Mouse (Mus musculus) erythroid progenitor cell, adult 5-6 weeks (primary cell): ENCODE measurements around the gene Coil. TPM values are rescaled to one million over a fixed set of nuclear protein-coding genes. Genes with fewer than 3 reads are reported as not detected.
"Not testable (repeated sequence)": the region's sequence is repeated elsewhere in the genome, so short reads cannot be mapped to it uniquely, and the experiment has no call there.

Experiments used
- ATAC-seq: replicated peaks from 2 replicates; pipeline ENCODE4 v1.8.0; 2016; ENCODE audit warnings: moderate number of reproducible peaks, mild to moderate bottlenecking, moderate TSS enrichment, inconsistent platforms; ENCODE audit not compliant: poor library complexity, low FRiP score, severe bottlenecking
- total RNA-seq, 2 experiments: library from RNA; stranded (forward) in 1 of 2; stranded (reverse) in 1 of 2; fragments of 150-400 nt in 1 of 2; fragments of 186-747, 209-891 nt in 1 of 2; gene quantifications; 2 replicates each; pipeline versions ENCODE4 v1.2.3 to v1.2.4; 2015 to 2017; ENCODE audit warnings: low replicate concordance in 2 of 2

Coil gene
- total RNA-seq, 2 experiments from 2014 or later = 1.7 to 2.3 TPM

GRCm38 (mm10) chr11:88958851-88959250 lies 11.2 kb upstream of the Coil start:
- no peak for ATAC-seq

DNA sequence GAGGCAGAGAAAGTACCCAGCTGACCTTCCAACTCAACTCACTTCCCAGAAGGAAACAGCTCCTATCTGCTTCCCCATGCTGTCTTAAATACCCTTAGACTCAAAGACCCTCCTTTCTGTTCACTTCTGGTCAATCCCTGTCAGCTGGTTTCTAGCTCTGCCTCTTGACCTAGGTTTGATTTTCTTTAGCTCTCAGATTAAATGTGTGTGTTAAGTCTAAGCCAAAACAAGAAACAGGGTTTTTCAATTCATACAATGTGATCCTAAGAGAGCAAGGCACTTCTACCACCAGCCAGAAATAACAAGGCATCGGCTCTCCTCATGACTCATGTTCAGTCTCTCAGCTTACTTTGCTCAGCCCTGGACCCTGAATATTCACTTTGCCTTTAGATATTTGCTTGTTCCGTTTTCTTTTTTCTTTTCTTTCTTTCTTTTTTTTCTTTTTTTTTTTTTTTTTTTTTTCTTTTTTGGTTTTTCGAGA lies 3.1 kb upstream of the Coil start, which contains the start of gene Elobl:
TSS of gene Elobl (minus strand) at position 51 of the 481 bp plus-strand sequence.
- no peak for ATAC-seq

DNA sequence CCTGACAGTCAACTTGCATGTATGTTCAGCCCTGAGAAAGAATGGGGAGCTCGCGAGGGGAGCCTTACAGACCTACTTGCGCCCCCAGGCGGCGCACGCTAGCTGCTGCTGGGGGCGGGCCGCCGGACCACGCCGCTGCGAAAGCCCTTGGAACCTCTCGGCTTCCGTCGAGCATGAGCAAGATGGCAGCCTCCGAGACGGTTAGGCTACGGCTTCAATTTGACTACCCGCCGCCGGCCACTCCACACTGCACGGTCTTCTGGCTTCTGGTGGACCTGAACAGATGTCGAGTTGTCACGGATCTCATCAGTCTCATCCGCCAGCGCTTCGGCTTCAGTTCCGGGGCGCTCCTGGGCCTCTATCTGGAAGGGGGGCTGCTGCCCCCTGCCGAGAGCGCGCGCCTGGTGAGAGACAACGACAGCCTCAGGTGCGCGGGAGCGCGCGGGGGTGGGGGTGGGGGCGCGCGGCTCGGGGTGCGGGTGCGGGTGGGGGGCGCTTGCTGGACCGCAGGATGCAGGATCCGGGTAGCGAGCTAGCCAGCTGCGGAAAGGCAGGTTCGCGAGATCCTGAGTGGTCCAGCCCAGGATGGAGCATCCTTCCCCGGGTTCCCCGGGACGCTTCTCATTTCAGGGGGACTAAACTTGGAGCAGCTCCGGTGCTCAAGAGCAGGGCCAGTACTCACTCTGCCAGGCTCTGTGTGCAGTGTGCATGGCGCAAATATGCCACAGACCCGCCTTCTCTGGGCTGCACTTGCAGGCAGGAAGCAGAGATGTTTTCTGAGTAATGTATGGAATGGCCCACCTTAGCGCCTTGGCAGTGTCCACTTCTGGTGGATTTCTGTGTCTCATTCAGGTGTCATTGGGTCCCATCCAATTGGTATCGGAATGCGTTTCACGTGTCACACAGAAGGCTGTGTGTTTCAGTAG lies 4.0 kb downstream of the Coil start:
- peak; percentile 88 for ATAC-seq

DNA sequence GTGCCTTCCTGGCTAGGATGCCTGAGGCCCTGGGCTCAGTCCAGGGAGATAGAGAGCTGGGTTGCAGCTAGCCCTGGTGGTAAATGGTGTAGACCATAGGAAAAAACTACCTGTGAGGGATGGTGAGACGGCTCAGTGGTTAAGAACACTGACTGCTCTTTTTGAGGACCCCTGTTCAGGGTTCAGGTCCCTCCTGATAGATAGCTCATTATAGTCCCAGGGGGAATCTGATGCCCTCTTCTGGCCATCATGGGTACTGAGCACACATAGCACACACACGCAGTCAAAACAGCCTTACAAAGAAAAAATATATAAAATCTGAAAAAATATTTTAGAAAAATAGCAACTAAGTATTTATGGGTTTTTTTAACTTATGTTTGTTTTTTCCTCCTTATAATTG lies 6.3 kb downstream of the Coil start:
- no peak for ATAC-seq

DNA sequence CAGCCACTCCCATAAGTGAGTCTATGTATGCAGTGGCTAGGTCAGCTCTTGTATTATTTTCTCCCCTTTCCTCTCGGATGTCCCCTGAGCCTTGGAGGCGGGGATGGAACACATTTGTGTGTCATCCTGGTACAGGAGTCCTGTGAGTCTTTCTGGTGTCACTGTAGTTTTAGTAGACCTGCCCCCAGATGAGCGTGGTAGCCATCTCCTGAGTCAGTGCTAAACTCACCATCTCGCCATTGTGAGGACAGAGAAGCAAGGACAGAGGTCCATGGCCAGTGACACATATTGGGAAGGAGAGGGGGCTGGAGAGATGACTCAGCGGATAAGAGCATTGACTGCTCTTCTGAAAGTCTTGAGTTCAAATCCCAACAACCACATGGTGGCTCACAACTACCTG lies 7.1 kb downstream of the Coil start:
- ATAC-seq = no peak

DNA sequence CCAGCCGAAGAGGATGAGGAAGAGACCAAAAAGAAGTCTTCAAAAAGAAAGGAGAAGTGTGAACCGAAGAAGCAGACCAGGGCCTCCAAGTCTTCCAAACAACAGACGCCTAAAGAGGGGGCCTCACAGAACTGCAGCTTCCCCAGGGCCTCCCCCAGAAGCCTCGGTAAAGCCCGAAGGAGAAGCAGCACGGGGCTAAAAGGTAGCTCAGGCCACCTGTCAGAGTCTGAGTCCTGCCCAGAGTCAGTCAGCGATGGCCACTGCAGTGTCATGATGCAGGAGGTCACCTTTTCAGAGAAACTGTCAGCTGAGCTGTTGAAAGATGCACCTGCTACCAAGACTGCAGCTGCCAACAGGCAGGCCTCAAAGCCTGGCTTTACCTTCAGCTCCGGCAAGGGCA lies 11.3 kb downstream of the Coil start:
- ATAC-seq = no peak

DNA sequence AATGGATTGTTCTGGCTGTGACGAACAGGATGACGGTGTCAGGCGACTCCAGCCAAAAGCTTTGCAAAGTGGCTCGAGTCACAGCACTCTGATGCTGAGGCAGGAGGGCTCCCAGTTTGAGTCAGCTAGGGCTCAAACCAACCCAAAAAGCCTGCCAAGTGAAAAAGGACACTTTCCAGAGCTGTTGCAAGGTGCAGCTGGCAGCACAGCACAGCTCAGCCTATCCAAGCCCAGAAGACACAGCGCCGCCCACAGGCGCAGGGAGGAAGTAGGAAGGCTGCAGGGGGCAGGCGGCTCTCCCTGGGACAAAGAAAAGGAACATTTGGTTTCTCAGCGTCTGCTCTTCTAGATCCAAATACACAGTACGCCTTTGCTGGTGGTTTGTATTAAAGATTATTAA lies 16.6 kb downstream of the Coil start:
- ATAC-seq = no peak

DNA sequence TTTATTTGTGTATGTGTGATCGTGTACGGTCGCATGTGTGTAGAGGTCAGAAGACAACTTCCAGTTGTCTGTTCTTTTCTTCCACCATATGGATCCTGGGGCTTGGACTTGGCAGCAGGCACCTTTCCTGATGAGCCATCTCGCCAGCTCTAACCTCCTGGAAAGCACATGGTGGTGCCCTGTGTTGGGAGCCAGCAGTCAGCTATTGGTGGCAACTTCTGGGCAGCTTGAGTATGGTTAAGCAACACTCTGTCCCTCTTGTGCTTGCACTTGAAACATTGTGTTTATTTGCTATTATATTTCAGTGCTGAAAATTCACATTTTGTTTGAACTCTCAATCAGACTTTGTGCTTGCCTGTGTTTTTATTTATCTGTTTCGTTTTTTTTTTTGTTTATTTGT lies 18.9 kb downstream of the Coil start:
- no peak for ATAC-seq

DNA sequence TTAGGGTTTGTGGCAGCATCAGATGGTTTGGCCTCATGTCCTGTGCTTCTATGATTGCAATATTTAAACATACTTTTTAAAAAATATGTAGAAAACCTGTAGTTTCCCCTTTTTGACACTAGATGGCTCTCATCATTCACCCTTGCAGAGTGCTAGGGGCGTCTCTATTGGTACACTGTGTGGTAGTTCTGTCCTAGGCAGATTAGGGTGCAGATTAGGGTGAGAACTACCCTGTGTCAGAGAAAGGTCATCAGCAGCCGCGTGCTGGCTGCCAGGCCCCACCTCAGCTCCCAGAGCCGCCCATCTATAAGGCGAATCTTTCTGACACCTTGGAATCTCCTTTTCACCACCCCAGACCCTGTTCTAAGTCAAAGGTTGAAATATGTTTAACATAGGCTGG lies 19.5 kb downstream of the Coil start:
- peak; percentile 82 for ATAC-seq

- no peak for ATAC-seq
Observed at GRCm38 (mm10) chr11:88993186-88993585, 23.1 kb downstream of the Coil start.

- peak; percentile 66 for ATAC-seq
Observed at GRCm38 (mm10) chr11:88993625-88994024, 23.6 kb downstream of the Coil start.

DNA sequence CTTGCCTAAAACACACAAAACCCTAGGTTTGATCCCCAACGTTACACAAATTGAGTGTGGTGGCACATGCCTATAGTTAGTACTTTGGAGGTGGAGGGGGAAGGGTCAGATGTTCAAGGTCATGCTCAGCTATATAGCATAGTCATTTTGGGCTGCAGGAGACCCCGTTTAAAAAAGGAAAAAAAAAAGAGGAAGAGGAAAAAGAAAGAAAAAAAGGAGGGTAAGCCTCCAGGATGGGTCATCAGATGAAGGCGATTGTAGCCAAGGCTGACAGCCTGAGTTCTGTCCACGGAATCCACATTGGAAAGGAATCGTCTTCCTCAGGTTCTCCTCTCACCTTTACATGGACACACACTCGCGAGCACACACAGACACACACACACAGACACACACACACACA lies 24.4 kb downstream of the Coil start:
- ATAC-seq = no peak

- ATAC-seq = no peak
Observed at GRCm38 (mm10) chr11:88995616-88996015, 25.6 kb downstream of the Coil start.

DNA sequence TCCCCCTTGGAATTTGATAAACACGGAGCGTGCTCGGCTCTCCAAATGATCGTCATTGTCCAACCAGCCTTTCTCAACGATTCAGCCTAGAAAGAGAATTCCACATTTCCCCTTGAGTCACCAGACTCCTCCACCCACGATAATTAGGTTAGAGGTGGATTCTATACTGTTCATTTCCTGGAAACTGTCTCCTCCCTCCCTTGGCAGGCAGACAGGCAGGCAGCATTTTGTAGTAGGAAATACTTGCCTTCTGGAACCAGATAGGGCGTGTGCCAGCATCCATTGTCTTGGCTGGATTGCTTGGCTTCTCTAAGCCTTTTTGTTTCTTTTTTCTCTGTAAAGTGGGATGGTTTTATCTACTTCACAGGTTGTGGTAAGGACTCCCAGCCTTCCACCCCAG lies 26.4 kb downstream of the Coil start:
- ATAC-seq = no peak

DNA sequence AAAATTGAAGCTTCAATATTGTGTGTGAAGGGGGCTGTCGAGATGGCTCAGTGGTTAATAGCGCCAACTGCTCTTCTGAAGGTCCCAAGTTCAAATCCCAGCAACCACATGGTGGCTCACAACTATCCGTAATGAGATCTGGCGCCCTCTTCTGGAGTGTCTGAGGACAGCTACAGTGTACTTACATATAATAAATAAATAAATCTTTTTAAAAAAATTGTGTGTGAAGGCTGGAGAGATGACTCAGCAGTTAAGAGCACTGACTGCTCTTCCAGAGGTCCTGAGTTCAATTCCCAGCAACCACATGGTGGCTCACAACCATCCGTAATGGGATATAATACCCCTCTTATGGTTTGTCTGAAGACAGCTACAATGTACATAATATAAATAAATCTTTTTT lies 27.3 kb downstream of the Coil start:
- ATAC-seq = not testable (repeated sequence)

- ATAC-seq = no peak
Observed at GRCm38 (mm10) chr11:88998406-88998805, 28.4 kb downstream of the Coil start.

GRCm38 (mm10) chr11:88998974-88999722 lies 29.1 kb downstream of the Coil start, which contains the start of gene Trim25:
Gene Trim25 (plus strand): TSS chr11:88999376.
- peak; percentile 95 for ATAC-seq

DNA sequence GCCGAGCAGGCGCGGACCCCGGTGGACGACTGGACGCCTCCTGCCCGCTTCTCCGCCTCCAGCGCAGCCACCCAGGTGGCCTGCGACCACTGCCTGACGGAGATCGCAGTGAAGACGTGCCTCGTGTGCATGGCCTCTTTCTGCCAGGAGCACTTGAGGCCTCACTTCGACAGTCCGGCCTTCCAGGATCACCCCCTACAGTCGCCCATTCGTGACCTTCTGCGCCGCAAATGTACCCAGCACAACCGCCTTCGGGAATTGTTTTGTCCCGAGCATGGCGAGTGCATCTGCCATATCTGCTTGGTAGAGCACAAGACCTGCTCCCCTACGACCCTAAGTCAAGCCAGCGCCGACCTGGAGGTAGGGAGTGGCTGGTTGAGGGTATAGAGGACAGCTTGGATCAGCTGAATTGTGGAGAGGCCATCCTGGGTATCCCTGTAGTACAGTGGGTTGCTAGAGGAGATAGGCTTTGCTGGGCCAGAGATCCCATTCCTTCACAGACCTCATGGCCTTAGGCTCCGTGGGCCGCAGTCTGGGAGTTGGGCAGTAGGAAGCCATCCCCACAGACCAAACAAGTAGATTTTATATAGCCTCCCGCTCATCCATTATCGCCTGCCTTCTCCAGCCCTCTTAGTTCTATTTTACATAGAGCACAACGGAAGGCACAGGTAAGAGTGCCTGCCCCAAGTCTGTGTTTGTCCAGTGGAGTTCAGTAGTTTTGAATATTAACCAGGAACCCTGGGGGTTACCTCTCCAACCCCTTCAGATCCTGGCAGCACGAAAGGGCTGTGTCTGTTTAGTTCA lies 29.9 kb downstream of the Coil start:
- peak; percentile 44 for ATAC-seq

DNA sequence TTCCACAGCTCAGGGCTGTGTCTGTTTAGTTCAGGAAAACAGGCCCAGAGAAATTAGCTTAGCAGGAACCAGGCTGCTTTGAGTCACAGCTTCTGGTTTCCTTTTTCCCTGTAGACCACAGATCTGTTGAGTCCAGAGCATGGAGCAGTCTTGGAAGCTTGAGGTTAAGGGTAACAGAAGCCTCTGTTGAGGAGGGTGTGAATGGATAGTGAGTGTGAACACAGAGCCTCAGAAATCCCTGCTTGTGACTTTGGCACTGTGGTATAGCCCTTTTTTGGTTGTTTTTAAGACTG lies 30.4 kb downstream of the Coil start:
- no peak for ATAC-seq

- no peak for ATAC-seq
Observed at GRCm38 (mm10) chr11:89001569-89001968, 31.5 kb downstream of the Coil start.
